Comparison of ENCODE assay signal across 10 mouse cellular contexts in the genomic region with DNA sequence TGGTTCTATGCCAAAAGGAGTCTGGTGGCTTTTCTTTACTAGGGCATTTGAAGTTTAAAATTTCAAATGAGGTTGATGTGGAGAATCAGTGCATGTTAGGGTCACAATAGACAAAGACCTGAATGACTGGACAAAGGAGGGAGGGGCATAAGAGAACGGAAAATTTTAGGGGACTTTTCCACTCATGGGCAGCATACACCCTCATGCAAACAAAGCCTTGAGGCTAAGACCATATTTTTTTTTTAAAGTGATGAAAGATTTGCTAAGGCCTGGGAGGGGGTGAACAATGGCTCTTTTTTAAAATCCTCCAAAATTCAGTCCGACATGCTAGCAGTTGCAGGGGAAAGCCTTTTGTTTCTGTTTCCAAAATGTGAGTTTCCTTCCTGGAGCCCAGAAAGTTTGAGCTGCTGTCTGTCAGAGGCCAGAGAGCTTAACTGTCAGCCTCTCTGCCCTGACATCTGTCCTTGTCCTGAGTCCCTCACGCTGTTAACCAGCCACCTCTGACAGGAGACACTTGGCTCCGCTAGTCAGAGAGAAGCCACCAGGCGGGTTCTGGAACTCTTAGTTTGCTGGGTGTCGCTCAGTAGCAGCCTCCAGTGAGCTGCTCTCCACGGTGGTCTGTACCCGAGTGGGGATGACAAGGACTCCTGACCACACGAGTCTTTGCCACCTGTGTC.
A peak's percentile ranks its signal among the peaks of the same experiment; 100 is the strongest.
DNase-seq lines count a peak whose midpoint lies in the region; ATAC-seq lines count a peak whose summit lies in the region.
"Had no signal": no experiment of that assay in that cellular context is flagged by ENCODE, and none has a peak within 500 bp of the region (broad histone marks: within the 10 kb centered on the region; RNA-seq: fewer than 3 reads in every experiment).

No protein-coding gene starts in this region.

- H3K27me3 ChIP-seq in hindbrain, embryonic 11.5 days (ENCODE audit: control insufficient read depth, insufficient read depth, low read length) = no peaks in the 10 kb centered on the region
- no peaks in the 10 kb centered on the region for H3K27me3 ChIP-seq in hindbrain, embryonic 12.5 days
- no peaks in the 10 kb centered on the region for H3K27me3 ChIP-seq in liver, embryonic 13.5 days
- H3K27me3 ChIP-seq: neural tube, embryonic 13.5 days had no signal

- no peak overlapping the region for H3K4me2 ChIP-seq in hindbrain, embryonic 11.5 days (replicated peaks; ENCODE audit: low read depth, low read length)
- H3K4me2 ChIP-seq in hindbrain, embryonic 12.5 days (replicated peaks) = no peak overlapping the region
- H3K4me2 ChIP-seq in liver, embryonic 13.5 days = no peak overlapping the region
- H3K4me2 ChIP-seq: neural tube, embryonic 13.5 days had no signal

- H3K9ac ChIP-seq in hindbrain, embryonic 11.5 days (ENCODE audit: low read depth, low read length) = no peak overlapping the region
- no peak overlapping the region for H3K9ac ChIP-seq in hindbrain, embryonic 12.5 days
- H3K9ac ChIP-seq in liver, embryonic 13.5 days = no peak overlapping the region
- H3K9ac ChIP-seq: neural tube, embryonic 13.5 days had no signal

- no peaks in the 10 kb centered on the region for H3K36me3 ChIP-seq in hindbrain, embryonic 11.5 days (ENCODE audit: control insufficient read depth, insufficient read depth, low read length)
- H3K36me3 ChIP-seq in hindbrain, embryonic 12.5 days = no peaks in the 10 kb centered on the region
- no peaks in the 10 kb centered on the region for H3K36me3 ChIP-seq in liver, embryonic 13.5 days
- H3K36me3 ChIP-seq: neural tube, embryonic 13.5 days had no signal

- H3K4me3 ChIP-seq in hindbrain, embryonic 11.5 days (ENCODE audit: low read depth, low read length) = no peak overlapping the region
- H3K4me3 ChIP-seq in hindbrain, embryonic 12.5 days = no peak overlapping the region
- H3K4me3 ChIP-seq in liver, embryonic 13.5 days (replicated peaks) = no peak overlapping the region
- H3K4me3 ChIP-seq: erythroblast, embryonic 14.5 days; neural tube, embryonic 13.5 days had no signal

- H3K9me3 ChIP-seq in hindbrain, embryonic 11.5 days (ENCODE audit: control insufficient read depth, low read length) = no peaks in the 10 kb centered on the region
- no peaks in the 10 kb centered on the region for H3K9me3 ChIP-seq in hindbrain, embryonic 12.5 days (replicated peaks)
- no peaks in the 10 kb centered on the region for H3K9me3 ChIP-seq in liver, embryonic 13.5 days (replicated peaks)
- H3K9me3 ChIP-seq: neural tube, embryonic 13.5 days had no signal

- DNase-seq in hindbrain, embryonic 11.5 days (ENCODE audit: low spot score) = peak; percentile 36
- peak; percentile 19 for DNase-seq in cerebellum, adult 9-10 months
- peak; percentile 50 to 72 for DNase-seq in heart, adult 9 months (ENCODE audit: low spot score in 2 of 2)
- DNase-seq in kidney, postnatal 10 days = peak; percentile 78
- no peak for DNase-seq in liver, embryonic 13.5 days
- DNase-seq in right cerebral cortex, postnatal 36 days (ENCODE audit: low spot score in 2 of 2) = peak; percentile 19 to 38

- H3K27ac ChIP-seq in hindbrain, embryonic 11.5 days (ENCODE audit: low read depth, low read length) = no peak overlapping the region
- no peak overlapping the region for H3K27ac ChIP-seq in hindbrain, embryonic 12.5 days
- peak overlapping the region; percentile 63 for H3K27ac ChIP-seq in liver, embryonic 13.5 days
- H3K27ac ChIP-seq: neural tube, embryonic 13.5 days had no signal

- H3K4me1 ChIP-seq in hindbrain, embryonic 11.5 days (replicated peaks; ENCODE audit: control insufficient read depth, insufficient read depth, low read length) = no peaks in the 10 kb centered on the region
- H3K4me1 ChIP-seq in hindbrain, embryonic 12.5 days = peaks cover 18% of the 10 kb centered on the region
- H3K4me1 ChIP-seq in liver, embryonic 13.5 days (replicated peaks) = peaks cover 22% of the 10 kb centered on the region

- no peak for ATAC-seq in hindbrain, embryonic 11.5 days (ENCODE audit: low FRiP score)
- no peak for ATAC-seq in hindbrain, embryonic 12.5 days (ENCODE audit: low FRiP score)
- ATAC-seq in liver, embryonic 13.5 days (ENCODE audit: low read depth) = no peak
- ATAC-seq in monocyte, adult 5-6 weeks (replicated peaks; ENCODE audit: insufficient number of reproducible peaks, low FRiP score, low TSS enrichment, poor library complexity, severe bottlenecking) = no peak; the same call in 1 of the 2 replicates

- whole genome bisulfite sequencing in hindbrain, embryonic 11.5 days = 41% methylated on average over 9 of the region's 9 CpGs
- 28% methylated on average over 9 of the region's 9 CpGs for WGBS in hindbrain, embryonic 12.5 days
- WGBS in liver, embryonic 13.5 days (ENCODE audit: insufficient replicate concordance) = 27% methylated on average over 9 of the region's 9 CpGs
